Mouse (Mus musculus) megakaryocyte, embryonic 14.5 days (primary cell): ENCODE results near the gene Sirpa.

ENCODE experiments used
- FLI1 ChIP-seq: IDR thresholded peaks from 2 replicates; pipeline ENCODE4 v1.6.1; 2012; ENCODE audit warnings: low read length, inconsistent platforms, mixed read lengths
- GATA1 ChIP-seq: IDR thresholded peaks from 3 replicates; pipeline ENCODE4 v1.6.1; 2012; ENCODE audit warnings: mixed read lengths, low read length, inconsistent platforms, borderline replicate concordance

DNA sequence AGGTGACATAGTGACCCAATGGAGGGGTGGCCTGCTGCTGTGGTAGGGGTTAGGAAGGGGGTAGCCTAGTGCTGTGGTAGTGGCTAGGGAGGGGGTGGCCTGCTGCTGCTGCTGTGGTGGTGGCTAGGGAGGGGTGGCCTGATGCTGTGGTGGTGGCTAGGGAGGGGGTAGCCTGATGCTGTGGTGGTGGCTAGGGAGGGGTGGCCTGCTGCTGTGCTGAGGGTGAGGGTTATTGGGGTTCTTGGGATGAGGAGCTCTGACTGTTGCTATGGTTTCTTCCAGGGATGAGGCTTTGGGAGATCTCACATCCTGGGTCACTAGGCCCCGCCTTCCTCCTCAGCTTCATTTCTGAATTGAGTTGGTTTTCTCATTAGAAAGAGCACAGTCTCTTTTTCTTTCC, 10.9 kb downstream of the Sirpa start:
- TF ChIP-seq FLI1 (no peak), GATA1 (no peak)
